20 mouse cellular contexts compared by ENCODE assay signal in genomic region chr9:6298547-6298946, GRCm38 (mm10). TPM values are rescaled to one million over a fixed set of nuclear protein-coding genes. Genes with fewer than 3 reads are reported as not detected.
"Had no signal": no experiment of that assay in that cellular context is flagged by ENCODE, and none has a peak within 500 bp of the region (broad histone marks: within the 10 kb centered on the region; RNA-seq: fewer than 3 reads in every experiment).

No protein-coding gene starts in this region.

- DNase-seq: kidney, adult 9 months; kidney, postnatal 14 days; kidney, postnatal 4 days; left cerebral cortex, postnatal 4 days; liver, postnatal 0 days; lung, embryonic 14.5 days; right cerebral cortex, postnatal 25 days; thymus, adult 2 months; thymus, postnatal 14 days; thymus, postnatal 4 days had no signal

- H3K9ac ChIP-seq: limb, embryonic 12.5 days; limb, embryonic 15.5 days; liver, embryonic 14.5 days; liver, postnatal 0 days; lung, embryonic 14.5 days; midbrain, embryonic 12.5 days; midbrain, embryonic 15.5 days; neural tube, embryonic 12.5 days had no signal

- H3K27ac ChIP-seq: limb, embryonic 12.5 days; limb, embryonic 15.5 days; liver, embryonic 14.5 days; macrophage; midbrain, embryonic 12.5 days; midbrain, embryonic 15.5 days; neural tube, embryonic 12.5 days had no signal

- H3K9me3 ChIP-seq: limb, embryonic 12.5 days; limb, embryonic 15.5 days; midbrain, embryonic 12.5 days; midbrain, embryonic 15.5 days; neural tube, embryonic 12.5 days had no signal

- H3K4me3 ChIP-seq: limb, embryonic 12.5 days; limb, embryonic 15.5 days; midbrain, embryonic 12.5 days; midbrain, embryonic 15.5 days; neural tube, embryonic 12.5 days had no signal

- H3K27me3 ChIP-seq: limb, embryonic 12.5 days; limb, embryonic 15.5 days; midbrain, embryonic 12.5 days; midbrain, embryonic 15.5 days; neural tube, embryonic 12.5 days had no signal

- H3K36me3 ChIP-seq: limb, embryonic 12.5 days; limb, embryonic 15.5 days; midbrain, embryonic 12.5 days; midbrain, embryonic 15.5 days; neural tube, embryonic 12.5 days had no signal

- H3K4me2 ChIP-seq: limb, embryonic 12.5 days; limb, embryonic 15.5 days; liver, embryonic 11.5 days; lung, embryonic 14.5 days; midbrain, embryonic 12.5 days; midbrain, embryonic 15.5 days; neural tube, embryonic 12.5 days had no signal

- ATAC-seq: liver, postnatal 0 days; lung, postnatal 0 days; midbrain, embryonic 15.5 days had no signal

- H3K4me1 ChIP-seq: limb, embryonic 12.5 days; limb, embryonic 15.5 days; midbrain, embryonic 15.5 days; neural tube, embryonic 12.5 days had no signal

RNA-seq across cellular contexts. Expression of gene Ddi1, which starts 28.9 kb away (rescaled TPM):
- polyA plus RNA-seq: liver, embryonic 14.5 days; liver, postnatal 0 days; macrophage; midbrain, embryonic 12.5 days; midbrain, embryonic 15.5 days; spleen, adult 2 months; thymus, adult 2 months had no signal
